Mouse (Mus musculus) MEL (cell line): ENCODE data around the gene Denr. TPM values are rescaled to one million over a fixed set of nuclear protein-coding genes. Genes with fewer than 3 reads are reported as not detected.

Experiments
- DNase-seq: peaks from one replicate; pipeline ENCODE4 v3.0.0; 2011; ENCODE audit warnings: low read depth, low spot score
- H3K27ac ChIP-seq: 2 replicates; pipeline ENCODE4 v1.5.1; 2012; ENCODE audit warnings: low read depth, mild to moderate bottlenecking, control low read depth, low read length, moderate library complexity; ENCODE audit not compliant: control insufficient read depth
- H3K27me3 ChIP-seq, 2 experiments: fragments of 150-350 bp in 1 of 2; sonication (generic) in 1 of 2; 2 replicates each; pipeline ENCODE4 v1.6.1; 2012; ENCODE audit warnings: low read length in 2 of 2, mild to moderate bottlenecking in 2 of 2, improper control_type of control experiment in 1 of 2, moderate library complexity in 1 of 2; ENCODE audit not compliant: insufficient read depth in 2 of 2, control insufficient read depth in 1 of 2
- H3K36me3 ChIP-seq, 2 experiments: 2 replicates each; pipeline ENCODE4 v1.6.1; 2012 to 2014; ENCODE audit warnings: low read length in 2 of 2, improper control_type of control experiment in 1 of 2, inconsistent platforms in 1 of 2, mild to moderate bottlenecking in 1 of 2; ENCODE audit not compliant: insufficient read depth in 2 of 2, control insufficient read depth in 1 of 2
- H3K4me1 ChIP-seq, 2 experiments: fragments of 150-350 bp in 1 of 2; sonication (generic) in 1 of 2; 2 replicates each; pipeline ENCODE4 v1.6.1; 2012; ENCODE audit warnings: low read length in 2 of 2, improper control_type of control experiment in 1 of 2, mild to moderate bottlenecking in 1 of 2; ENCODE audit not compliant: insufficient read depth in 2 of 2, control insufficient read depth in 1 of 2
- H3K4me3 ChIP-seq, 2 experiments: fragments of 150-350 bp in 1 of 2; sonication (generic) in 1 of 2; 2 replicates each; pipeline ENCODE4 v1.5.1; 2012; ENCODE audit warnings: low read depth in 2 of 2, low read length in 2 of 2, mild to moderate bottlenecking in 2 of 2, moderate library complexity in 2 of 2, control low read depth in 1 of 2, improper control_type of control experiment in 1 of 2; ENCODE audit not compliant: control insufficient read depth in 1 of 2, insufficient read depth in 1 of 2
- H3K79me2 ChIP-seq: 2 replicates; pipeline ENCODE4 v1.6.1; 2012; ENCODE audit warnings: mild to moderate bottlenecking, low read length, moderate library complexity; ENCODE audit not compliant: control insufficient read depth, poor library complexity, insufficient read depth
- H3K9ac ChIP-seq: 2 replicates; pipeline ENCODE4 v1.6.1; 2012; ENCODE audit warnings: low read depth, mild to moderate bottlenecking, control low read depth, low read length, moderate library complexity; ENCODE audit not compliant: control insufficient read depth, poor library complexity, severe bottlenecking
- H3K9me3 ChIP-seq: fragments of 150-350 bp; sonication (generic); replicated peaks from 2 replicates; pipeline ENCODE4 v1.6.1; 2012; ENCODE audit warnings: mild to moderate bottlenecking, low read length, improper control_type of control experiment, moderate library complexity; ENCODE audit not compliant: insufficient read depth
- BHLHE40 ChIP-seq: IDR thresholded peaks from 2 replicates; pipeline ENCODE4 v1.6.1; 2012; ENCODE audit warnings: low read depth, mild to moderate bottlenecking, inconsistent platforms, low read length, improper control_type of control experiment, borderline replicate concordance
- CHD1 ChIP-seq: IDR thresholded peaks from 2 replicates; pipeline ENCODE4 v1.6.1; 2012; ENCODE audit warnings: low read depth, mild to moderate bottlenecking, inconsistent platforms, low read length, improper control_type of control experiment
- CHD2 ChIP-seq: IDR thresholded peaks from 2 replicates; pipeline ENCODE4 v1.6.1; 2011; ENCODE audit warnings: low read length, improper control_type of control experiment
- E2F4 ChIP-seq: IDR thresholded peaks from 2 replicates; pipeline ENCODE4 v1.6.1; 2011; ENCODE audit warnings: low read depth, low read length, improper control_type of control experiment, borderline replicate concordance
- ETS1 ChIP-seq: IDR thresholded peaks from 2 replicates; pipeline ENCODE4 v1.6.1; 2012; ENCODE audit warnings: low read depth, mild to moderate bottlenecking, inconsistent platforms, low read length, improper control_type of control experiment, moderate library complexity
- GABPA ChIP-seq: IDR thresholded peaks from 2 replicates; pipeline ENCODE4 v1.6.1; 2012; ENCODE audit warnings: low read depth, mild to moderate bottlenecking, inconsistent platforms, low read length, improper control_type of control experiment, moderate library complexity
- GATA1 ChIP-seq: IDR thresholded peaks from 2 replicates; pipeline ENCODE4 v1.6.1; 2011; ENCODE audit warnings: low read depth, low read length, improper control_type of control experiment
- JUND ChIP-seq: IDR thresholded peaks from 2 replicates; pipeline ENCODE4 v1.6.1; 2011; ENCODE audit warnings: low read depth, mild to moderate bottlenecking, improper control_type of control experiment, low read length
- MAX ChIP-seq: IDR thresholded peaks from 2 replicates; pipeline ENCODE4 v1.6.1; 2011; ENCODE audit warnings: low read length, improper control_type of control experiment
- MEF2A ChIP-seq: IDR thresholded peaks from 2 replicates; pipeline ENCODE4 v1.6.1; 2014; ENCODE audit warnings: low read depth, mild to moderate bottlenecking, inconsistent platforms, low read length, improper control_type of control experiment; ENCODE audit not compliant: poor library complexity, insufficient replicate concordance, severe bottlenecking; ENCODE audit errors: extremely low read depth
- MXI1 ChIP-seq: IDR thresholded peaks from 2 replicates; pipeline ENCODE4 v1.6.1; 2011; ENCODE audit warnings: mild to moderate bottlenecking, low read depth, low read length, improper control_type of control experiment
- NELFE ChIP-seq: IDR thresholded peaks from 2 replicates; pipeline ENCODE4 v1.6.1; 2011; ENCODE audit warnings: low read depth, low read length, improper control_type of control experiment
- NRF1 ChIP-seq: IDR thresholded peaks from 2 replicates; pipeline ENCODE4 v1.6.1; 2014; ENCODE audit warnings: low read depth, mild to moderate bottlenecking, inconsistent platforms, low read length, improper control_type of control experiment, moderate library complexity; ENCODE audit not compliant: poor library complexity, insufficient read depth, severe bottlenecking
- POLR2A ChIP-seq, 2 experiments: IDR thresholded peaks; 2 replicates each; pipeline ENCODE4 v1.6.1; 2011 to 2012; ENCODE audit warnings: low read length in 2 of 2, mild to moderate bottlenecking in 2 of 2, control low read depth in 1 of 2, improper control_type of control experiment in 1 of 2, low read depth in 1 of 2, moderate library complexity in 1 of 2; ENCODE audit not compliant: control insufficient read depth in 1 of 2, insufficient read depth in 1 of 2, poor library complexity in 1 of 2
- POLR2AphosphoS2 ChIP-seq: IDR thresholded peaks from 2 replicates; pipeline ENCODE4 v1.6.1; 2011; ENCODE audit warnings: low read length, improper control_type of control experiment
- POLR2AphosphoS5 ChIP-seq: IDR thresholded peaks from 2 replicates; pipeline ENCODE4 v1.6.1; 2012; ENCODE audit warnings: low read depth, borderline replicate concordance, mild to moderate bottlenecking, inconsistent platforms, low read length, moderate library complexity, mixed read lengths
- RAD21 ChIP-seq: IDR thresholded peaks from 2 replicates; pipeline ENCODE4 v1.6.1; 2011; ENCODE audit warnings: mild to moderate bottlenecking, low read depth, low read length, improper control_type of control experiment
- RCOR1 ChIP-seq: IDR thresholded peaks from 2 replicates; pipeline ENCODE4 v1.6.1; 2012; ENCODE audit warnings: low read depth, mild to moderate bottlenecking, inconsistent platforms, low read length, improper control_type of control experiment
- SIN3A ChIP-seq: IDR thresholded peaks from 2 replicates; pipeline ENCODE4 v1.6.1; 2012; ENCODE audit warnings: low read length, improper control_type of control experiment, inconsistent platforms
- SMC3 ChIP-seq: IDR thresholded peaks from 2 replicates; pipeline ENCODE4 v1.6.1; 2011; ENCODE audit warnings: low read depth, low read length, improper control_type of control experiment
- TAL1 ChIP-seq: IDR thresholded peaks from 2 replicates; pipeline ENCODE4 v1.6.1; 2012; ENCODE audit warnings: mild to moderate bottlenecking, inconsistent platforms, low read length, moderate library complexity, mixed read lengths
- TBP ChIP-seq: IDR thresholded peaks from 2 replicates; pipeline ENCODE4 v1.8.0; 2011; ENCODE audit warnings: low read depth, low read length, improper control_type of control experiment
- UBTF ChIP-seq: IDR thresholded peaks from 2 replicates; pipeline ENCODE4 v1.6.1; 2012; ENCODE audit warnings: low read depth, mild to moderate bottlenecking, inconsistent platforms, low read length, improper control_type of control experiment, moderate library complexity, borderline replicate concordance; ENCODE audit not compliant: insufficient read depth
- ZKSCAN1 ChIP-seq: IDR thresholded peaks from 2 replicates; pipeline ENCODE4 v1.6.1; 2012; ENCODE audit warnings: low read depth, mild to moderate bottlenecking, inconsistent platforms, low read length, improper control_type of control experiment, moderate library complexity
- ZMIZ1 ChIP-seq: IDR thresholded peaks from 2 replicates; pipeline ENCODE4 v1.6.1; 2012; ENCODE audit warnings: low read depth, mild to moderate bottlenecking, inconsistent platforms, low read length, improper control_type of control experiment, moderate library complexity
- ZNF384 ChIP-seq: IDR thresholded peaks from 2 replicates; pipeline ENCODE4 v1.6.1; 2012; ENCODE audit warnings: low read depth, mild to moderate bottlenecking, inconsistent platforms, low read length, improper control_type of control experiment
- polyA plus RNA-seq, 2 experiments: library from polyadenylated mRNA; stranded (reverse) in 1 of 2; unstranded in 1 of 2; fragments of >175 nt in 1 of 2; fragments of >200 nt in 1 of 2; gene quantifications; 2 replicates each; pipeline versions ENCODE4 v1.2.1 to v1.2.4; 2012; ENCODE audit warnings: low replicate concordance in 2 of 2, low read depth in 1 of 2; ENCODE audit not compliant: insufficient read length in 2 of 2, insufficient read depth in 1 of 2, missing spikeins in 1 of 2
- total RNA-seq: library from RNA; depleted of rRNA; stranded (reverse); fragments of 300-350 nt; gene quantifications from 2 replicates; pipeline ENCODE4 v1.2.3, GENCODE M21; 2012

Denr gene
- total and polyA plus RNA-seq, 3 experiments = 62.4 to 323 (median 109) TPM

DNA sequence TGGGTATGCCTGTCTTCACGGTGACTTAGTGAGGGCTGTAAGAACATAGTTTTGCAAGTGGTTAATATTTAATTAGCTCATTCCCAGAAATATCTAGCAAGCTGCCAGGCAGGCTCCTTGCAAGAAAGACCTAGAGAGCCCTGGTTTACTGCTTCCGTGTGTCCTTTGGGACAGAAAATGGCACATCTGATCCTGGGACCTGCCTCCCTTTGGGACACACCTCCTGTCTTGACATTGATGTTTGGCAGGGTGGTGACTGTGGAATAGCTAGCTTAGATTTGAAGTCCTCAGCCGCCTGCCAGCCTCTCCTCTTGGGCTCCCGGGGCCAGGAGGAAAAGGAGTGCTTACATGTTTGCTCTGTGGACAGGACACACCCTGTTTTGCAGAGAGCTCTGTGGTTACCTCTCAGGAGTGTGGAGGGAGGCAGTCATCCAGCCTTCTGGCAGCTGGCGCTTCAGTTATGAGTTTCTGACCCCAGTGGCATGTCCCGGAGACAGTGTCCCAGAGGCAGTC, 68.7 kb downstream of the Denr start:
- DNase-seq = no peak
- Histone ChIP-seq H3K27ac (no peak overlapping the region), H3K27me3 (no peaks in the 10 kb centered on the region), H3K4me1 (peaks cover 0 to 6% of the 10 kb centered on the region in 2 experiments; a peak in 2 of 4 replicates)
- TF ChIP-seq UBTF (no peak), CHD1 (no peak), NELFE (no peak), ZNF384 (no peak), CHD2 (no peak), GATA1 (no peak), NRF1 (no peak), GABPA (no peak), JUND (no peak), MEF2A (no peak), MAX (no peak), RCOR1 (no peak), BHLHE40 (no peak), POLR2AphosphoS2 (no peak), POLR2AphosphoS5 (no peak), ZMIZ1 (no peak), TAL1 (no peak), SMC3 (no peak), MXI1 (no peak), E2F4 (no peak)
- TF ChIP-seq, all 39 proteins: peak for 0
- Histone ChIP-seq H3K9me3 (no peaks in the 10 kb centered on the region), H3K4me3 (no peak overlapping the region), H3K36me3 (no peaks in the 10 kb centered on the region; a peak in 1 of 4 replicates), H3K79me2 (peaks cover 10% of the 10 kb centered on the region), H3K9ac (no peak overlapping the region)

GRCm38 (mm10) chr5:123977231-123977630, 70.3 kb downstream of the Denr start:
- H3K27ac ChIP-seq = no peak overlapping the region

More at GRCm38 (mm10) chr5:123977231-123977630, 70.3 kb downstream of the Denr start:
- peaks cover 0 to 6% of the 10 kb centered on the region in 2 experiments; a peak in 2 of 4 replicates for H3K4me1 ChIP-seq
- H3K79me2 ChIP-seq = peaks cover 10% of the 10 kb centered on the region
- no peak overlapping the region for H3K9ac ChIP-seq
- H3K4me3 ChIP-seq = no peak overlapping the region
- TF ChIP-seq SMC3 (no peak), TAL1 (no peak), POLR2A (IDR thresholded peaks at IDR 0.05; ENCODE audit: control insufficient read depth in 1 of 2, insufficient read depth in 1 of 2, low read depth in 1 of 2, low read length in 2 of 2, poor library complexity in 1 of 2) (no peak), ZMIZ1 (no peak), BHLHE40 (no peak), MEF2A (no peak), MAX (no peak), CHD1 (no peak), TBP (no peak), RAD21 (no peak), POLR2AphosphoS5 (no peak), E2F4 (no peak), SIN3A (no peak), ETS1 (no peak), ZKSCAN1 (no peak), POLR2AphosphoS2 (no peak), UBTF (no peak)
- H3K27me3 ChIP-seq = no peaks in the 10 kb centered on the region
- no peaks in the 10 kb centered on the region for H3K9me3 ChIP-seq
- H3K36me3 ChIP-seq = no peaks in the 10 kb centered on the region; a peak in 1 of 4 replicates
- no peak for DNase-seq
